Mouse (Mus musculus) lung, postnatal 0 days (tissue): ENCODE results near the gene Sytl1.

Source experiments
- CTCF ChIP-seq: IDR thresholded peaks from 2 replicates; pipeline ENCODE4 v1.5.1; 2016; ENCODE audit warnings: antibody characterized with exemption, mild to moderate bottlenecking
- EP300 ChIP-seq: IDR thresholded peaks from 2 replicates; pipeline ENCODE4 v1.6.1; 2016; ENCODE audit warnings: antibody characterized with exemption, mild to moderate bottlenecking, control low read depth

- TF ChIP-seq CTCF (no peak), EP300 (no peak)
Measured at GRCm38 (mm10) chr4:133304770-133305169, 41.9 kb upstream of the Sytl1 start.
